In genomic region chr12:30036569-30037055, GRCm38 (mm10) we compare ENCODE assay signal across 13 mouse cellular contexts.
A peak's percentile ranks its signal among the peaks of the same experiment; 100 is the strongest.
DNase-seq lines count a peak whose midpoint lies in the region; ATAC-seq and TF ChIP-seq lines count a peak whose summit lies in the region.
"Had no signal": no experiment of that assay in that cellular context is flagged by ENCODE, and none has a peak within 500 bp of the region (broad histone marks: within the 10 kb centered on the region; RNA-seq: fewer than 3 reads in every experiment).

No protein-coding gene starts in this region.

- no peak for TF ChIP-seq CTCF in left cerebral cortex, adult 2 months (IDR thresholded peaks at IDR 0.05)

- no peaks in the 10 kb centered on the region for H3K9me3 ChIP-seq in midbrain, embryonic 14.5 days (ENCODE audit: control insufficient read depth, low read length)

- peak; percentile 74 for ATAC-seq in midbrain, embryonic 14.5 days (ENCODE audit: low FRiP score, low TSS enrichment)
- ATAC-seq: activated CD4-positive, CD25-positive, alpha-beta regulatory T cell, adult 4 months; CD4-positive, CD25-positive, alpha-beta regulatory T cell, adult 4 months; liver, postnatal 0 days had no signal

- 19% methylated on average over 4 of the region's 4 CpGs for WGBS in midbrain, embryonic 14.5 days

- H3K4me3 ChIP-seq in midbrain, embryonic 14.5 days (replicated peaks; ENCODE audit: low read depth, low read length): no peak overlapping the region
- no peak overlapping the region for H3K4me3 ChIP-seq in left cerebral cortex, adult 2 months
- H3K4me3 ChIP-seq: gastrocnemius, adult 2 months had no signal

- H3K27ac ChIP-seq in midbrain, embryonic 14.5 days (replicated peaks; ENCODE audit: low read depth, low read length): peak overlapping the region; percentile 45; the same call in 1 of the 2 replicates
- no peak overlapping the region for H3K27ac ChIP-seq in left cerebral cortex, adult 2 months

- no peaks in the 10 kb centered on the region for H3K27me3 ChIP-seq in midbrain, embryonic 14.5 days (ENCODE audit: control insufficient read depth, insufficient read depth, low read length)

- peak; percentile 95 for DNase-seq in heart, adult 11 months
- no peak for DNase-seq in heart, postnatal 25 days (ENCODE audit: low spot score)
- DNase-seq in adipocyte (ENCODE audit: low spot score): peak; percentile 44
- peak; percentile 46 to 57 for DNase-seq in heart, postnatal 10 days
- peak; percentile 54 for DNase-seq in midbrain, embryonic 14.5 days
- DNase-seq in adrenal gland, adult 2 months: no peak
- no peak for DNase-seq in lung, postnatal 14 days
- DNase-seq in left cerebral cortex, adult 2 months (ENCODE audit: extremely low spot score in 1 of 2, low spot score in 2 of 2): no peak
- DNase-seq: cerebellum, postnatal 14 days; liver, postnatal 0 days had no signal

- intact Hi-C loops in heart, postnatal 25 days (cut with DNase I): loop anchor here (5.0 kb wide), 1 partner anchor 129 kb away; no protein-coding TSS in a partner anchor
- intact Hi-C loops in heart, postnatal 10 days (cut with DNase I): no loop called here
- intact Hi-C loops in left cerebral cortex, adult 2 months (cut with DNase I): no loop called here

- no peak overlapping the region for H3K4me2 ChIP-seq in midbrain, embryonic 14.5 days (ENCODE audit: low read length)

- H3K4me1 ChIP-seq in midbrain, embryonic 14.5 days (ENCODE audit: control insufficient read depth, insufficient read depth, low read length): peaks cover 11% of the 10 kb centered on the region

- no peak overlapping the region for H3K9ac ChIP-seq in midbrain, embryonic 14.5 days (replicated peaks; ENCODE audit: low read length)
- H3K9ac ChIP-seq: liver, postnatal 0 days had no signal

- no peaks in the 10 kb centered on the region for H3K36me3 ChIP-seq in midbrain, embryonic 14.5 days (ENCODE audit: control insufficient read depth, insufficient read depth, low read length)

Comparison
In these comparisons a context has a peak if more than half of its experiments do, and no peak if none do; other contexts are left out.
1. DNase-seq: peak in heart, adult 11 months (single experiment), adipocyte (single experiment), heart, postnatal 10 days (2 of 2) and midbrain, embryonic 14.5 days (single experiment); none in heart, postnatal 25 days (single experiment), adrenal gland, adult 2 months (single experiment), lung, postnatal 14 days (single experiment) and left cerebral cortex, adult 2 months (0 of 2).